Mouse (Mus musculus) bone marrow macrophage, adult 2 months (primary cell): ENCODE measurements around the gene Cdc14a. TPM values are rescaled to one million over a fixed set of nuclear protein-coding genes. Genes with fewer than 3 reads are reported as not detected.

ENCODE experiments used
- H3K27ac ChIP-seq: 2 replicates; pipeline ENCODE4 v1.5.1; 2012; ENCODE audit warnings: low read depth, low read length; ENCODE audit not compliant: insufficient read depth
- H3K4me1 ChIP-seq: 2 replicates; pipeline ENCODE4 v1.6.1; 2012; ENCODE audit warnings: low read length; ENCODE audit not compliant: control insufficient read depth, insufficient read depth
- H3K4me3 ChIP-seq: 2 replicates; pipeline ENCODE4 v1.5.1; 2012; ENCODE audit warnings: mild to moderate bottlenecking, low read length, moderate library complexity; ENCODE audit not compliant: insufficient read depth
- CTCF ChIP-seq: IDR thresholded peaks from 2 replicates; pipeline ENCODE4 v1.5.1; 2012; ENCODE audit warnings: low read depth, mild to moderate bottlenecking, low read length, moderate library complexity
- POLR2A ChIP-seq: IDR thresholded peaks from 2 replicates; pipeline ENCODE4 v1.6.1; 2012; ENCODE audit warnings: mild to moderate bottlenecking, low read depth, low read length, borderline replicate concordance
- polyA plus RNA-seq: library from polyadenylated mRNA; stranded (reverse); fragments of >200 nt; gene quantifications from 2 replicates; pipeline ENCODE4 v1.2.4, GENCODE M21; 2012; ENCODE audit not compliant: missing spikeins, insufficient read depth, insufficient read length

Gene Cdc14a
- polyA plus RNA-seq, 1 experiment, result 6.1 TPM

- TF ChIP-seq POLR2A, result no peak
- TF ChIP-seq CTCF, result no peak
- Histone ChIP-seq H3K27ac (no peak overlapping the region), H3K4me1 (no peaks in the 10 kb centered on the region), H3K4me3 (no peak overlapping the region)
Observed at GRCm38 (mm10) chr3:116335036-116335435, 88.8 kb downstream of the Cdc14a start.

GRCm38 (mm10) chr3:116333711-116334110 is 90.1 kb downstream of the Cdc14a start:
- Histone ChIP-seq H3K4me3 (no peak overlapping the region), H3K27ac (no peak overlapping the region), H3K4me1 (no peaks in the 10 kb centered on the region)
- TF ChIP-seq CTCF (no peak), POLR2A (no peak)

GRCm38 (mm10) chr3:116333229-116333628 is 90.6 kb downstream of the Cdc14a start:
- TF ChIP-seq CTCF, result peak; percentile 60
- TF ChIP-seq POLR2A, result no peak
- Histone ChIP-seq H3K4me3 (no peak overlapping the region), H3K27ac (no peak overlapping the region), H3K4me1 (no peaks in the 10 kb centered on the region)

GRCm38 (mm10) chr3:116331811-116332464 is 91.9 kb downstream of the Cdc14a start:
- Histone ChIP-seq H3K4me1 (no peaks in the 10 kb centered on the region), H3K4me3 (no peak overlapping the region), H3K27ac (no peak overlapping the region)
- no peak for TF ChIP-seq CTCF
- no peak for TF ChIP-seq POLR2A

GRCm38 (mm10) chr3:116329976-116330375 is 93.9 kb downstream of the Cdc14a start:
- Histone ChIP-seq H3K27ac (no peak overlapping the region), H3K4me1 (no peaks in the 10 kb centered on the region), H3K4me3 (no peak overlapping the region)
- TF ChIP-seq CTCF, result no peak
- TF ChIP-seq POLR2A, result no peak

- no peak for TF ChIP-seq CTCF
- TF ChIP-seq POLR2A, result no peak
- no peaks in the 10 kb centered on the region for H3K4me1 ChIP-seq
- no peak overlapping the region for H3K27ac ChIP-seq
- H3K4me3 ChIP-seq, result no peak overlapping the region
Observed at GRCm38 (mm10) chr3:116329023-116329762, 94.6 kb downstream of the Cdc14a start.

- no peak overlapping the region for H3K27ac ChIP-seq
- H3K4me3 ChIP-seq, result no peak overlapping the region
- TF ChIP-seq POLR2A, result no peak
- no peak for TF ChIP-seq CTCF
- no peaks in the 10 kb centered on the region for H3K4me1 ChIP-seq
Observed at GRCm38 (mm10) chr3:116327616-116328004, 96.2 kb downstream of the Cdc14a start.

GRCm38 (mm10) chr3:116327001-116327615 is 96.7 kb downstream of the Cdc14a start:
- Histone ChIP-seq H3K4me3 (no peak overlapping the region), H3K27ac (no peak overlapping the region), H3K4me1 (no peaks in the 10 kb centered on the region)
- peak; percentile 92 for TF ChIP-seq CTCF
- no peak for TF ChIP-seq POLR2A

GRCm38 (mm10) chr3:116325501-116325900 is 98.3 kb downstream of the Cdc14a start:
- Histone ChIP-seq H3K4me3 (no peak overlapping the region), H3K4me1 (no peaks in the 10 kb centered on the region), H3K27ac (no peak overlapping the region)
- TF ChIP-seq CTCF (no peak), POLR2A (no peak)

- no peak for TF ChIP-seq CTCF
- Histone ChIP-seq H3K4me3 (no peak overlapping the region), H3K27ac (no peak overlapping the region), H3K4me1 (peaks cover 3% of the 10 kb centered on the region)
Observed at GRCm38 (mm10) chr3:116319696-116320095, 104.1 kb downstream of the Cdc14a start.
